Mouse (Mus musculus): ENCODE data around the gene Stk40.

DNA sequence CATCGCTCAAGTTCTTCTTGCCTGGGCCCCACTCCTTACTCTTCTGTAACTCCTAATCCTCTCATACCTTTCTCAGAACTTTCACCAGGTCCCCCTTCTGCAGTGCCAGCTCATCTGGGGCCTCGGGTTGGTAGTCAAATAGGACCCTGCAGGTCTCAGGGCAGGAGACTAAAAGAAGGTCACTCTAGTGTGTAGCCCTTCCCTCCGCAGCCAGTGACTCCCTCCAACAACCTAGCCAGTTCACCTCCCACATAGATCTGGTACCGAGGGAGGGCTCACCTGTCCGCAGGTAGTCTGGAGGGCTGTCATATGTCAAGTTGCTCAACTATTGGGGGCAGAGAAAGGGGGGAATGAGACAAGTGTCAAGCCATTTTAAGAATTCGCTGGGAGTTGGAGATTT lies 57.7 kb downstream of the Stk40 start:
- TF ChIP-seq POLR2A (IDR thresholded peaks at IDR 0.05; ENCODE audit: insufficient read depth, low read depth, low read length) = no peak
- no peak for TF ChIP-seq CTCF (IDR thresholded peaks at IDR 0.05; ENCODE audit: insufficient read depth, low read depth, low read length)

All from olfactory bulb, adult 2 months (tissue).